Mouse (Mus musculus): ENCODE measurements around the gene Pepd.
"Not testable (repeated sequence)": the region's sequence is repeated elsewhere in the genome, so short reads cannot be mapped to it uniquely, and the experiment has no call there.

Gene Pepd

GRCm38 (mm10) chr7:34932631-34933030 lies 20.5 kb downstream of the Pepd start:
- no peak for DNase-seq (ENCODE audit: low spot score)

DNA sequence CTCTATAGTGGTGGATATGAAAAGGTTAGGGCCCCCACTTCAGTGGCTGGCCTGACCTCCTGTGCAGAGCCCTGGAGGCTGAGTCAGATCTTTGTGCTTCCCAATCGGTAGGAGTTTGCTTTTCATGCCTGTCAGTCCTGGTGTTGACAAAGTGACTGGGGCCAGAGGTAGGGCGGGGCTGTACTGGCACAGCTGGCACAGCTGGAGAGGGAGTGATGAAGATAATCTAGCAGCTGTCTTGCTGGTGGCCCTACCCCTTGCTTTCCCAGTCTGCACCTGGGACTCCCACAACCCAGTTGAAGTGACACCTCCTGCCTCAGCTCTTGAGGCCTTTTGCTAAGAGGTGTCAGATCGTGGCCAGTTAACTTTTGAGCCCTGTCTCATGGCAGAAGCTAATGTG lies 21.0 kb downstream of the Pepd start:
- DNase-seq (ENCODE audit: low spot score) = peak; percentile 5

DNA sequence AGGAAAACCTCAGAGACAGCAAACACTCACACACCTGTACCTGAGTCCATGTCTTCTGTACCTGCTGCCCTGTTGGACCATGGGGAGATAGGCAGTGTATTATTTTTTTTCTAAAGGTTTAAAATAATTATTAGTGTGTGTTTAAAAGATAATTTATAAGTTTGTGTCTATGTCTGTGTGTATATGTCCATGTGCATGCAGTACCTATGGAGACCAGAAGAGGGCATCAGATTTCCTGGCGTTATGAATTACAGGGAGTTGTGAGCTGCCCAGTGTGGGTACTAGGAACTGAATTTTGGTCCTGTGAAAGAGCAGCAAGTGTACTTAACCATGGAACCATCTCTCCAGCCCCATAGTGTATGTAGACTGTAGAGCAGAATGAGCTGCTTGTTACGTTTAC lies 24.2 kb downstream of the Pepd start:
- no peak for DNase-seq (ENCODE audit: low spot score)

DNA sequence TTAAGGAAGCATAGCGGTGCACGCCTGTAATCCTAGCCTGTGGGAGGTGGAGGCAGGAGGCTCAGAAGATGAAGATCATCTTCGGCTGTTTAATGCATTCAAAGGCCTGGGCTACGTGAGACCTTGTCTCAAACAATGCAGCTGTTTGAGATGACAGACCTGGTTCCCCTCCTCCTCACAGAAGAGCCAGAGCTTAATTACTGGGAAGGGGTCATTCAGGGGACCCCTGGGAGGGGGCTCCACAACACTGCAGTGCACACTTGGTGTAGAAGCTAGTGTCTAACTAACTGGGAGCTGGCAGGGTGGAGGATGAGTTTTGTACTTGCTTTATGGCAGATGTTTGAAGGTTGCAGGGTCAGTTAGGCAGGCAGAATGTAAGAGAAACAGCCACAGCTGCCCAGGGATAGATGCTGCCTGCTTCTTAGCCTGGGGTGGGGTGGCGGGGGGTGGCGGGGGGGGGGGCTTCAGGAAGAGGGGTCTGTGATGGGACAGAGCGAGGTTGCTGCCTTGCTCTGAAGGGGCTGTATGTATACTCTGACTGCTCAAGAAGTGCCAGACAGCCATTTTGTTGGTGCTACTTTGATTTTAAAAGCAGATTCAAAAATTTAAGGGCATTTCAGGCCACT lies 26.6 kb downstream of the Pepd start:
- no peak for DNase-seq (ENCODE audit: low spot score)

DNA sequence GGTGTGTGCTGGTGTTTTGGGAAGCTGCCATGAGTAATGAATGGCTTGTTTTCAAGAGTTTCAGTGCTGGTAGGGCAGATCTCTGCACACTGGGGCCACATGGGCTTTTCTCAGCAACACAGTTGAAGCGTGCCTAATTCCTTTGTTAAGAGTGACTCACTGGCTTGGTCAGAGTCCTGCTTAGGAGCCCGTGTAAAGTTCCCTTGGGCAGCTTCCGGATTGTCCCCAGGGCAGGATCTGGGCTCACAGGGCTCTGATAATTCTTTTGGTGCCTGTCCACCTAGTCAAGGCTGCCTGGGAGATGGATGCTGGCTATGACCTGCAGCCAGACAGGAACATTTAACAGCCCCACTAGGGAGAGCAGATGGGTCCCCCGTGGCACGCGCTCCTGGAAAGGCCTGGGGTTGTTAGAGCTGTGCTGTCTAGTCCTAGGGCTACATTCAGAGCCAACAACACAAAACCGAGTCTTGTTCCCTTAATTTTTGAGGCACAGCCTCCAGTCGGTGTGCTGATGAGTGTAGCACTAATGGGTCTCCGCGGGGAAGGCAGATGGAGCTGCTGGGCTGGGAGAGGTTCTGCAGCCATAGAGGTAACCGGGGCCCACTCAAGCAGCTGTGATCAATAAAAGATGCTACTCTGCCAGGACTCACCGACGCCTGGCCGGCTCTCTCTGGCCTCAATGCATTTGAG lies 27.2 kb downstream of the Pepd start:
- DNase-seq (ENCODE audit: low spot score) = peak; percentile 91

- DNase-seq (ENCODE audit: low spot score) = no peak
Observed at GRCm38 (mm10) chr7:34939952-34940312, 27.8 kb downstream of the Pepd start.

DNA sequence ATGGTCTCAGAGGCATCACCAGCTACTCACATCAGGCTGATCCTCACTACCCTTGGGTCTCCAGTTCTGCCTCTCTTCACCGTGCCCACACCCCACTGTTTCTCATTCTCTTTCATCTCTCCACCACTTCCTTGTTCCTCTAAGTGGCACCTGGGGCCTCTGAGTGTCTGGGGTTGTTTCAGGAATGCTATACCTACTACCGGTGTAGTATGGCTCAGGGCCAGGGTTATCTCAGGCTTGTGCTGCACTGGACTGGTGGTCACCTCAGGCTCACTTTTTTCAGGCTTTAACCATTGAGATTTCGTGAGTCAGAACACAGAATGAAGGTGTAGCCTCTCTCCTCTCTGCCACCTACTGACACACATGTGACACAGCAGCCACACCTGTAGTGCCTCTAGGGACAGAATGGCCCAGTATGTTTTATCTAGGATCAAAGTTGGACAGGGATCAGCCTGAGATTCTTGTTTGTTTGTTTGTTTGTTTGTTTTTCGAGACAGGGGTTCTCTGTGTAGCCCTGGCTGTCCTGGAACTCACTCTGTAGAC lies 31.5 kb downstream of the Pepd start:
- no peak for DNase-seq (ENCODE audit: low spot score)

DNA sequence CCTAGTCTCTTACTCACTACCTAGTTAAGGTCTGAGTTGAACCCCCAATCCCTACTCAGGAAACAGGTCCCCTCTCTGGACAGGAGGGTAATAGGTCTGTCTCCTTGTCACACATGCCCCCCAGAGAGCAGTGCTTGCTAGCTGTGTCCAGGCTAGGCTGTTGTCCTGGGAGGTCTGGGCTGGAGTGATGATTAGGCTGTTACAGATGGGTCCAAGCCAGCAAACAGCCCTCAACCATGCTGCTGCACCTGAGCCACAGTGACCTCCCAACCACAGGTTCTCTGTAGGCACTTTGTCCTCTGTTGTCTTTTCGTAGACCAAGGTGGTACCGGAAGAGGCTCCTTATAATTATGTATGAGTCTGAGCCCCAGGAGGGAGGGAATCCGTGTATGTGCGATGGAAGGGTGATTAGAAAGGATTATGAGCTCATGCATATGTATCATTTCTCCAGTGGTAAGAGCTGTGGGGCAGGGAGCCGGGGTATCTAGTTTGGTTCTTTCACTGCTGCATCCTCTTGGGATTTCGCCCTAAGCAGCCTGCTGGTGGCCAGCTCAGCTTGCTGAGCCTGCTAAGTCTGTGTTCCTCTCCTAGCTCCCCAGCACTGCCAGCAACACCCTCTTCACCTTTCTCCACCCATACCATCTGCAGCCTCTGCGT lies 34.2 kb downstream of the Pepd start:
- DNase-seq (ENCODE audit: low spot score) = no peak

DNA sequence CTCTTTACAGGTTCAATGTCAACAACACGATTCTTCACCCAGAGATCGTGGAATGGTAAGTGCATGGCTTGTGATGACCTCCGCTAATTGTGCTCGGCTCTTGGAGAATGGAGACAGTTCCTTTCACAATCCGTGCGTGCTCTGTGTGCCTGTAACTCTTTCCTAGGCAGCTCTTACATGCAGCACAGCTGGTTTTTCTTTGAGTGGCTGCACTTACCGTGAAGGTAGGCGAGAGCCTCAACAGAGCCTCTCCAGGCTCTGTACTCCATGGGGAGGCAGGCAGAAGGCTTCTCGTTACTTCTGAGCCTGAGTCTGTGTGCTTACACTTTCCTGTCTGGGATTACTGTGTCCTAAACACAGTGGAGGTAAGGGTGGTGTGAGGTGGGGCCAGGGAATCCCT lies 42.4 kb downstream of the Pepd start:
- DNase-seq (ENCODE audit: low spot score) = no peak

DNA sequence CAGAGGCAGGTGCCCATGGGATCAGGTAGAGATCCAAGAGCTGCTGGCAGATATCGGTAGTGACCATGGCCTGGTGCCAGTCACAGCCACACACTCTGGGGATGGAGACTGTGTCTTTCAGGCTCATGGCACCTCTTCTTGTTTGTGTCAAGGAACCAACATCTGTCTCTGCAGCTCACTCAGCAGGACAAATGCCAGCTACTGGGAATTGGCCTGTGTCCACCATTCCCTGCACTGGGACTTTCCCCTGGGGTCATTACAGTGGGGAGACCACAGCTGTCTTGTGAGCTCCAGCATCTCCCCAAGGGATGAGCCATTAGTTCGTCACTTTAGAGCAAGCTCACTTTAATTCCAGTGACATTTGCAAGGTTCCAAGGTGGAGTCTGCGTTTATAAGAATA lies 43.1 kb downstream of the Pepd start:
- peak; percentile 4 for DNase-seq (ENCODE audit: low spot score)

GRCm38 (mm10) chr7:34957138-34957537 lies 45.0 kb downstream of the Pepd start:
- no peak for DNase-seq (ENCODE audit: low spot score)

GRCm38 (mm10) chr7:34963889-34964645 lies 51.9 kb downstream of the Pepd start:
- no peak for DNase-seq (ENCODE audit: low spot score)

DNA sequence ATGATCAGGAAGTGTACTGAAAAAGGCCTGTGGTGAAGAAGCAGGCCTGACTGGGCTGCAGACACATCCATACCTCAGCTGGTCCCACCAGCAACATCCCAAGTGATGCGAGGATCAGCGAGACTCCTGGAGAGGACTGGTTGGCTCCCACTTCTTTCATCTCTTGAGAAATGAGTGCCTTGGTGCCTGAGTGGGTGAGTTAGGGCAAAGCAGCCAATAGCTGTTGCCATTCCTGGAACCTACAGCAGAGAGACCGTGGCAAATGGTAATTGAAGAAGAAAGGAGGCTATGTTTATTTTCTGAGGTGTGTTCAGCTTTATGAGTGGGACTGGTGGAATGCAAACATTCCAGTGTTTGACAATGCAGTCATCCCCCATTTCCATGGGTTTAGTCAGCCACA lies 55.2 kb downstream of the Pepd start:
- no peak for DNase-seq (ENCODE audit: low spot score)

DNA sequence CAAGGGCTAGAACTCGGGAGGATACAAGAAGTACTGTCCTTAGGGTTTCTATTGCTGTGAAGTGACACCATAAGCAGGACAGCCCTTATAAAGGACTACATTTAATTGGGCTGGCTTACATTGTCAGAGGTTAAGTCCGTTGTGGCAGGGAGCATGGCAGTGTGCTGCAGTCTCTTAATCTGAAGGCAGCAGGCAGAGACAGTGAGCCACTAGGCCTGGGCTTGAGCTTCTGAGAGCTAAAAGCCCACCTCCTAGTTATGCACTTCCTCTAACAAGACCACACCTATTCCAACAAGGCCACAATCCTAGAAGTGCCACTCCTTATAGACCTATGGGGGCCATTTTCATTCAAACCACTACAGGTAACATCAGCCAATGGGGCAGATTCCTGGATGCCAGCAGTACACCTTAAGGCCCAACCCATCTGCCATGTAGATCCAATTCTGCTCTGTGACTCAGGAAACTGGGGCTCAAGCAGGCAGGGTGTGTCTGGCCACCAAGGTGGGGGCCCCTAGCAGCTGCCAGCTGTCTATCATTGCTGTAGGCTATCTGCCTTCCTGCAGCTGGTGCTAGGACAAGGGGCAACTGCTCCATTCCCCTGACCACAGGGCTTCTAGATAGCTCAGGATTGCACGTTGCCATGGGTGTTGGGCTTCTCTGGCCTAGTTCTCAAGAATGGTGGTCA lies 56.7 kb downstream of the Pepd start:
- no peak for DNase-seq (ENCODE audit: low spot score)

DNA sequence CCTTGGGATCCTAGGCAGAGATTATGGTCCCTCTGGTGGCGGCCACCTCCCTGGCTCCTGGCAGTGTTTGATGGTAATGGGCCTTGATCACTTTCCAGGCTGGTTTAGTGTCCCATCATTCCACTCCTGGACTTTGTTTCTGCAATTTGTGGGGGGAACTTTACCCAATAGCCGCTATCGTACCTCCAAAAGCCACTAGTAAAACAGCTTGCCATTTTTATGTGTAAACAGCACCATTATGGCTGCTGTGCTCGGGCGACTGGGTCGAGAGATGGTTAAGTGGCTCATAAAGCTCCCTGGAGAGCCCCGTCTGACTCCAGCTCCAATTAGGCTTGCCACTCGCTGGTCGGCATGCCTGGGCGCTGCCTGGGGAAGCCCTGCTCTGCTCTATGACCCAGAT lies 59.6 kb downstream of the Pepd start:
- no peak for DNase-seq (ENCODE audit: low spot score)

DNA sequence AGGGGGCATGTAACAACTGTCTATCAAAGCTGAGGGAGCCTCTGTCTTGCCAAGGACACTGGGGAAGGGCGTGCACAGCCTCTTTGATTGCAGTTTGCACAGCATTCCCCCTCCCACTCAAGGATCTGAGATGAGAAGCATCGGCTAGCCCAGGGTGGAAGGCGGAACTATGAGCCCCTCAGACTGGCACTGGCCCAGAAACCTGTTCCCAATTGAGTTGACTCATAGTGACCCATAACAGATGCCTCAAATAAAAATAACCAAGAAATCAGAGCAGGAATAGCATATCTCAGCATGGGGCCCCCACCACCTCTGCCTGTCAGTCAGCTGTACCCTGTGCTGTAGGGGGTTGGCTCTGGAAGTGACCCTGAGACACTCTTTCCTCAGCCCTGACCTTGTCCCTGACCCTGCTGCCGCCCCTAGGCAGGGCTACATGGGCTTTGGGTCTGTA lies 60.8 kb downstream of the Pepd start:
- DNase-seq (ENCODE audit: low spot score) = no peak

DNA sequence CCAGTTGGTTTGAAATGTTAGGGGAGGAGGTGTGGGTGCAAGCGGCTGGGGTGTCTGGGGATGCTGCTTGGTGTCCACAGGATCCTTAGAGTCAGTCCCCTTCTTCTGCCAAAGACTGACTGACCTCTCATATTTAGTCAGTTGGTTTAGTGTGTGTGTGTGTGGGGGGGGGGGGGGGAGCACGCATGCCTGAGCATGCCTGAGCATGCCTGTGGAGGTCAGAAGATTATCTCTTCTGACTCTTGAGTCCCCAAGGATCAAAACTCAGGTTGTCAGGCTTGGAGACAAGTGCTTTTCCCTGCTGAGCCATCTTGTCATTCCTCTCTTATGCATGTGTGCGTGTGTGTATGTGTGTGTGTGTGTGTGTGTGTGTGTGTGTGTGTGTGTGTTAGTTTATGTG lies 61.7 kb downstream of the Pepd start:
- no peak for DNase-seq (ENCODE audit: low spot score)

DNA sequence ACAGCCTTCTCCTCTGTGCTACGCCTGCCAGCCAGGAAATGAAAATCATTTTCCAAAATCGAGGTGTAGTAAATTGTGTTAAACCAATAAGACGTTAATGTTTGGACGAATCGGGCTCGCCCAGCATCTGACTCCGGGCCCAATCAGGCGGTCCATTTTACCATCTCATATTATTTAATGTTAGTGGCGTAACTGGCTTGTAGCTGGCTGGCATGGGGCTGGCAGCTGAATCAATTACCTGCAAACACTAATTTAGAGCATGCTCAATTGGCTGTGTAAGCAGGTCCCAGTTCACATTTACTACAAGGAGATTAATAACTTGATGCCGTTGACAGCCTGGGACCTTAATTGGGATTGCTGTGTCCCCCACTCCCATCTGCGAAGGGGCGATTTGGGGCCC lies 63.7 kb downstream of the Pepd start:
- DNase-seq (ENCODE audit: low spot score) = no peak

GRCm38 (mm10) chr7:34977403-34977802 lies 65.2 kb downstream of the Pepd start:
- DNase-seq (ENCODE audit: low spot score) = peak; percentile 19

- no peak for DNase-seq (ENCODE audit: low spot score)
Observed at GRCm38 (mm10) chr7:34981803-34982202, 69.6 kb downstream of the Pepd start.

GRCm38 (mm10) chr7:34982372-34982771 lies 70.2 kb downstream of the Pepd start:
- not testable (repeated sequence) for DNase-seq (ENCODE audit: low spot score)

All from adipocyte (in vitro differentiated cells).